Mouse (Mus musculus): ENCODE measurements around the gene Them7. TPM values are rescaled to one million over a fixed set of nuclear protein-coding genes. Genes with fewer than 3 reads are reported as not detected.

Gene Them7
- total RNA-seq, 2 experiments from 2014 or later = 1.3 to 1.6 TPM

- no peak for DNase-seq (ENCODE audit: low spot score in 2 of 2)
Observed at GRCm38 (mm10) chr2:105234278-105234677, 10.2 kb downstream of the Them7 start.

- no peak for DNase-seq (ENCODE audit: low spot score in 2 of 2)
Observed at GRCm38 (mm10) chr2:105235380-105236115, 11.4 kb downstream of the Them7 start.

- DNase-seq (ENCODE audit: low spot score in 2 of 2) = no peak
Observed at GRCm38 (mm10) chr2:105237424-105237823, 13.3 kb downstream of the Them7 start.

- no peak for DNase-seq (ENCODE audit: low spot score in 2 of 2)
Observed at GRCm38 (mm10) chr2:105237841-105238240, 13.7 kb downstream of the Them7 start.

- DNase-seq (ENCODE audit: low spot score in 2 of 2) = no peak
Observed at GRCm38 (mm10) chr2:105238775-105239174, 14.7 kb downstream of the Them7 start.

- no peak for DNase-seq (ENCODE audit: low spot score in 2 of 2)
Observed at GRCm38 (mm10) chr2:105240631-105241030, 16.5 kb downstream of the Them7 start.

GRCm38 (mm10) chr2:105242940-105243339, 18.8 kb downstream of the Them7 start:
- DNase-seq (ENCODE audit: low spot score in 2 of 2) = no peak

GRCm38 (mm10) chr2:105244733-105245132, 20.6 kb downstream of the Them7 start:
- DNase-seq (ENCODE audit: low spot score in 2 of 2) = no peak

- no peak for DNase-seq (ENCODE audit: low spot score in 2 of 2)
Observed at GRCm38 (mm10) chr2:105251978-105252377, 27.9 kb downstream of the Them7 start.

- no peak for DNase-seq (ENCODE audit: low spot score in 2 of 2)
Observed at GRCm38 (mm10) chr2:105252824-105253223, 28.7 kb downstream of the Them7 start.

- DNase-seq (ENCODE audit: low spot score in 2 of 2) = no peak
Observed at GRCm38 (mm10) chr2:105255457-105255856, 31.3 kb downstream of the Them7 start.

GRCm38 (mm10) chr2:105256427-105257071, 32.4 kb downstream of the Them7 start:
- DNase-seq (ENCODE audit: low spot score in 2 of 2) = no peak

- DNase-seq (ENCODE audit: low spot score in 2 of 2) = no peak
Observed at GRCm38 (mm10) chr2:105257376-105257775, 33.3 kb downstream of the Them7 start.

- no peak for DNase-seq (ENCODE audit: low spot score in 2 of 2)
Observed at GRCm38 (mm10) chr2:105261335-105261734, 37.2 kb downstream of the Them7 start.

GRCm38 (mm10) chr2:105263219-105263618, 39.1 kb downstream of the Them7 start:
- DNase-seq (ENCODE audit: low spot score in 2 of 2) = no peak

- DNase-seq (ENCODE audit: low spot score in 2 of 2) = no peak
Observed at GRCm38 (mm10) chr2:105282407-105283077, 58.4 kb downstream of the Them7 start.

- DNase-seq (ENCODE audit: low spot score in 2 of 2) = no peak
Observed at GRCm38 (mm10) chr2:105283811-105284210, 59.7 kb downstream of the Them7 start.

- DNase-seq (ENCODE audit: low spot score in 2 of 2) = no peak
Observed at GRCm38 (mm10) chr2:105284855-105285254, 60.7 kb downstream of the Them7 start.

GRCm38 (mm10) chr2:105295823-105296222, 71.7 kb downstream of the Them7 start:
- no peak for DNase-seq (ENCODE audit: low spot score in 2 of 2)

- no peak for DNase-seq (ENCODE audit: low spot score in 2 of 2)
Observed at GRCm38 (mm10) chr2:105298888-105299287, 74.8 kb downstream of the Them7 start.

GRCm38 (mm10) chr2:105301082-105301481, 77.0 kb downstream of the Them7 start:
- no peak for DNase-seq (ENCODE audit: low spot score in 2 of 2)

- DNase-seq (ENCODE audit: low spot score in 2 of 2) = no peak
Observed at GRCm38 (mm10) chr2:105301531-105301930, 77.4 kb downstream of the Them7 start.

All from adrenal gland, postnatal 4 days (tissue).